22 mouse cellular contexts compared by ENCODE assay signal in genomic region chr1:192312998-192313397, GRCm38 (mm10).
DNase-seq lines count a peak whose midpoint lies in the region; ATAC-seq and TF ChIP-seq lines count a peak whose summit lies in the region.
"Had no signal": no experiment of that assay in that cellular context is flagged by ENCODE, and none has a peak within 500 bp of the region (broad histone marks: within the 10 kb centered on the region; RNA-seq: fewer than 3 reads in every experiment).

No protein-coding gene starts in this region.

- no peaks in the 10 kb centered on the region for H3K36me3 ChIP-seq in liver, embryonic 12.5 days
- no peaks in the 10 kb centered on the region for H3K36me3 ChIP-seq in liver, postnatal 0 days (replicated peaks; ENCODE audit: insufficient read depth, low read length)
- no peaks in the 10 kb centered on the region for H3K36me3 ChIP-seq in neural tube, embryonic 11.5 days (ENCODE audit: control insufficient read depth, insufficient read depth, low read length)
- H3K36me3 ChIP-seq in neural tube, embryonic 15.5 days = no peaks in the 10 kb centered on the region
- H3K36me3 ChIP-seq: embryonic facial prominence, embryonic 15.5 days; heart, embryonic 12.5 days; hindbrain, embryonic 10.5 days; intestine, embryonic 15.5 days; stomach, embryonic 15.5 days had no signal

- no peak for TF ChIP-seq EP300 in liver, postnatal 0 days (IDR thresholded peaks at IDR 0.05; ENCODE audit: low read depth)

- no peak overlapping the region for H3K4me2 ChIP-seq in liver, embryonic 12.5 days
- H3K4me2 ChIP-seq in liver, postnatal 0 days (ENCODE audit: low read depth, low read length) = no peak overlapping the region
- no peak overlapping the region for H3K4me2 ChIP-seq in neural tube, embryonic 11.5 days (ENCODE audit: low read depth)
- no peak overlapping the region for H3K4me2 ChIP-seq in neural tube, embryonic 15.5 days
- H3K4me2 ChIP-seq: embryonic facial prominence, embryonic 15.5 days; heart, embryonic 12.5 days; intestine, embryonic 15.5 days; stomach, embryonic 15.5 days had no signal

- 75% methylated on average over 4 of the region's 4 CpGs for WGBS in liver, embryonic 12.5 days (ENCODE audit: insufficient replicate concordance)
- 80% methylated on average over 4 of the region's 4 CpGs for WGBS in liver, postnatal 0 days (ENCODE audit: insufficient replicate concordance)
- 36% methylated on average over 4 of the region's 4 CpGs for WGBS in neural tube, embryonic 11.5 days
- WGBS in neural tube, embryonic 15.5 days = 38% methylated on average over 4 of the region's 4 CpGs
- 50% methylated on average over 4 of the region's 4 CpGs for WGBS in olfactory bulb, adult 2 months

- no peak overlapping the region for H3K4me3 ChIP-seq in liver, embryonic 12.5 days
- no peak overlapping the region for H3K4me3 ChIP-seq in liver, postnatal 0 days (ENCODE audit: low read depth, low read length)
- H3K4me3 ChIP-seq in neural tube, embryonic 11.5 days (ENCODE audit: low read depth, low read length) = no peak overlapping the region
- H3K4me3 ChIP-seq in neural tube, embryonic 15.5 days (replicated peaks) = no peak overlapping the region
- H3K4me3 ChIP-seq in olfactory bulb, adult 2 months (ENCODE audit: insufficient read depth, low read depth, low read length) = no peak overlapping the region
- H3K4me3 ChIP-seq: embryonic facial prominence, embryonic 15.5 days; heart, embryonic 12.5 days; hindbrain, embryonic 10.5 days; intestine, embryonic 15.5 days; stomach, embryonic 15.5 days had no signal

- TF ChIP-seq CTCF in liver, postnatal 0 days (IDR thresholded peaks at IDR 0.05; ENCODE audit: low read depth) = no peak
- no peak for TF ChIP-seq CTCF in olfactory bulb, adult 2 months (IDR thresholded peaks at IDR 0.05; ENCODE audit: insufficient read depth, low read depth, low read length)

- ATAC-seq in liver, embryonic 12.5 days = no peak
- ATAC-seq in liver, postnatal 0 days = no peak
- peak; percentile 73; the same call in 1 of the 2 replicates for ATAC-seq in neural tube, embryonic 11.5 days (ENCODE audit: insufficient read depth, low FRiP score, low TSS enrichment)
- no peak for ATAC-seq in neural tube, embryonic 15.5 days (ENCODE audit: low FRiP score)
- ATAC-seq: hindbrain, embryonic 16.5 days; intestine, embryonic 15.5 days had no signal

- peaks cover 36% of the 10 kb centered on the region for H3K4me1 ChIP-seq in liver, embryonic 12.5 days
- no peaks in the 10 kb centered on the region for H3K4me1 ChIP-seq in liver, postnatal 0 days (ENCODE audit: insufficient read depth)
- peaks cover 8% of the 10 kb centered on the region; the same call in 1 of the 2 replicates for H3K4me1 ChIP-seq in neural tube, embryonic 11.5 days (ENCODE audit: control insufficient read depth, insufficient read depth, low read length)
- H3K4me1 ChIP-seq in neural tube, embryonic 15.5 days = peaks cover 13% of the 10 kb centered on the region; the same call in 1 of the 2 replicates
- H3K4me1 ChIP-seq in olfactory bulb, adult 2 months (ENCODE audit: control insufficient read depth, insufficient read depth, low read length) = peaks cover 6% of the 10 kb centered on the region; the same call in 1 of the 2 replicates
- H3K4me1 ChIP-seq: embryonic facial prominence, embryonic 15.5 days had no signal

- no peak for TF ChIP-seq POLR2A in olfactory bulb, adult 2 months (IDR thresholded peaks at IDR 0.05; ENCODE audit: insufficient read depth, low read depth, low read length)

- peak; percentile 38 for DNase-seq in embryo, embryonic 11 days
- DNase-seq in embryo, embryonic 10 days (ENCODE audit: low spot score) = no peak
- no peak for DNase-seq in liver, postnatal 0 days
- DNase-seq in neural tube, embryonic 11.5 days (ENCODE audit: low spot score) = peak; percentile 38
- no peak for DNase-seq in frontal cortex, adult 2 months (ENCODE audit: extremely low spot score in 1 of 2, low spot score in 1 of 2)
- DNase-seq: adrenal gland, postnatal 14 days; cerebellum, postnatal 10 days; heart, postnatal 10 days; kidney, adult 9 months; kidney, postnatal 25 days; lung, adult 2 months; lung, postnatal 4 days; thymus, postnatal 25 days had no signal

- H3K27ac ChIP-seq in liver, embryonic 12.5 days = 0 out of 2 replicates have a peak overlapping the region, but pooled peaks have one; percentile 40
- H3K27ac ChIP-seq in liver, postnatal 0 days (ENCODE audit: low read depth) = no peak overlapping the region
- H3K27ac ChIP-seq in neural tube, embryonic 11.5 days (ENCODE audit: low read depth, low read length) = no peak overlapping the region
- no peak overlapping the region for H3K27ac ChIP-seq in neural tube, embryonic 15.5 days (replicated peaks)
- peak overlapping the region; percentile 61; the same call in 1 of the 2 replicates for H3K27ac ChIP-seq in olfactory bulb, adult 2 months (ENCODE audit: insufficient read depth, low read depth, low read length)
- H3K27ac ChIP-seq: embryonic facial prominence, embryonic 15.5 days; hindbrain, embryonic 10.5 days; stomach, embryonic 15.5 days had no signal

- H3K27me3 ChIP-seq in liver, embryonic 12.5 days (replicated peaks) = 0 out of 2 replicates have a peak, but pooled peaks cover 3% of the 10 kb centered on the region
- H3K27me3 ChIP-seq in liver, postnatal 0 days (ENCODE audit: insufficient read depth, low read length) = no peaks in the 10 kb centered on the region
- no peaks in the 10 kb centered on the region for H3K27me3 ChIP-seq in neural tube, embryonic 11.5 days (ENCODE audit: control insufficient read depth, insufficient read depth, low read length)
- no peaks in the 10 kb centered on the region for H3K27me3 ChIP-seq in neural tube, embryonic 15.5 days (replicated peaks)
- H3K27me3 ChIP-seq: embryonic facial prominence, embryonic 15.5 days; heart, embryonic 12.5 days; intestine, embryonic 15.5 days; stomach, embryonic 15.5 days had no signal

- H3K9me3 ChIP-seq in liver, embryonic 12.5 days (replicated peaks) = no peaks in the 10 kb centered on the region
- no peaks in the 10 kb centered on the region for H3K9me3 ChIP-seq in liver, postnatal 0 days (ENCODE audit: low read length)
- no peaks in the 10 kb centered on the region for H3K9me3 ChIP-seq in neural tube, embryonic 11.5 days (ENCODE audit: control insufficient read depth, low read length)
- H3K9me3 ChIP-seq in neural tube, embryonic 15.5 days (replicated peaks) = 0 out of 2 replicates have a peak, but pooled peaks cover 2% of the 10 kb centered on the region
- H3K9me3 ChIP-seq: embryonic facial prominence, embryonic 15.5 days; hindbrain, embryonic 10.5 days; intestine, embryonic 15.5 days; stomach, embryonic 15.5 days had no signal

- H3K9ac ChIP-seq in liver, embryonic 12.5 days = no peak overlapping the region
- H3K9ac ChIP-seq in liver, postnatal 0 days (replicated peaks) = no peak overlapping the region
- no peak overlapping the region for H3K9ac ChIP-seq in neural tube, embryonic 11.5 days (ENCODE audit: low read length)
- no peak overlapping the region for H3K9ac ChIP-seq in neural tube, embryonic 15.5 days (replicated peaks)
- H3K9ac ChIP-seq: embryonic facial prominence, embryonic 15.5 days; heart, embryonic 12.5 days; intestine, embryonic 15.5 days; stomach, embryonic 15.5 days had no signal

Comparison
In these comparisons a context has a peak if more than half of its experiments do, and no peak if none do; other contexts are left out.
1. DNase-seq: peak in embryo, embryonic 11 days (single experiment) and neural tube, embryonic 11.5 days (single experiment); none in embryo, embryonic 10 days (single experiment), liver, postnatal 0 days (single experiment) and frontal cortex, adult 2 months (0 of 2).
2. H3K27ac ChIP-seq: peak in liver, embryonic 12.5 days (single experiment) and olfactory bulb, adult 2 months (single experiment); none in liver, postnatal 0 days (single experiment), neural tube, embryonic 11.5 days (single experiment) and neural tube, embryonic 15.5 days (single experiment).